Comparison of ENCODE assay signal across 15 mouse cellular contexts in genomic region chr15:56485931-56486330, GRCm38 (mm10).
"Had no signal": no experiment of that assay in that cellular context is flagged by ENCODE, and none has a peak within 500 bp of the region (broad histone marks: within the 10 kb centered on the region; RNA-seq: fewer than 3 reads in every experiment).

No protein-coding gene starts in this region.

- H3K27me3 ChIP-seq: neural tube, embryonic 15.5 days; stomach, embryonic 15.5 days had no signal

- H3K9me3 ChIP-seq: neural tube, embryonic 15.5 days; stomach, embryonic 15.5 days had no signal

- H3K4me3 ChIP-seq: neural tube, embryonic 15.5 days; stomach, embryonic 15.5 days had no signal

- H3K36me3 ChIP-seq: neural tube, embryonic 15.5 days; stomach, embryonic 15.5 days had no signal

- H3K9ac ChIP-seq: neural tube, embryonic 15.5 days; stomach, embryonic 15.5 days had no signal

- H3K4me1 ChIP-seq: neural tube, embryonic 15.5 days; stomach, embryonic 15.5 days had no signal

- H3K27ac ChIP-seq: neural tube, embryonic 15.5 days; stomach, embryonic 15.5 days; stomach, postnatal 0 days had no signal

- H3K4me2 ChIP-seq: neural tube, embryonic 15.5 days; stomach, embryonic 15.5 days had no signal

- DNase-seq: retina, postnatal 1 day; right cerebral cortex, adult 18-20 months; right cerebral cortex, postnatal 14 days; right cerebral cortex, postnatal 25 days; right cerebral cortex, postnatal 4 days; spleen, adult 18-20 months; thymus, adult 18-20 months; thymus, adult 2 months; thymus, postnatal 14 days; thymus, postnatal 25 days; thymus, postnatal 36 days; thymus, postnatal 4 days had no signal
